Mouse (Mus musculus): Measurements from ENCODE around the gene E130218I03Rik.
"Not testable (repeated sequence)": the region's sequence is repeated elsewhere in the genome, so short reads cannot be mapped to it uniquely, and the experiment has no call there.

E130218I03Rik gene

GRCm38 (mm10) chr4:134252131-134252910, 8.9 kb downstream of the E130218I03Rik start:
- DNase-seq: peak; percentile 38

- no peak for DNase-seq
These were observed 9.7 kb downstream of the E130218I03Rik start for GRCm38 (mm10) chr4:134252911-134253721.

- no peak for DNase-seq
These were observed 10.4 kb downstream of the E130218I03Rik start, which contains the start of gene Grrp1 for GRCm38 (mm10) chr4:134253722-134254324. Gene Grrp1 (minus strand): TSS chr4:134254106.

GRCm38 (mm10) chr4:134254835-134255234, 11.4 kb downstream of the E130218I03Rik start:
- no peak for DNase-seq

- no peak for DNase-seq
These were observed 12.4 kb downstream of the E130218I03Rik start for GRCm38 (mm10) chr4:134255854-134256253.

GRCm38 (mm10) chr4:134256407-134257197, 13.1 kb downstream of the E130218I03Rik start:
- DNase-seq: no peak

- no peak for DNase-seq
These were observed 13.9 kb downstream of the E130218I03Rik start for GRCm38 (mm10) chr4:134257198-134258009.

- no peak for DNase-seq
These were observed 14.9 kb downstream of the E130218I03Rik start for GRCm38 (mm10) chr4:134258354-134258753.

GRCm38 (mm10) chr4:134263191-134263590, 19.7 kb downstream of the E130218I03Rik start:
- DNase-seq: peak; percentile 55

- DNase-seq: no peak
These were observed 22.6 kb downstream of the E130218I03Rik start for GRCm38 (mm10) chr4:134265860-134266585.

- DNase-seq: no peak
These were observed 24.7 kb downstream of the E130218I03Rik start for GRCm38 (mm10) chr4:134268102-134268655.

- DNase-seq: not testable (repeated sequence)
These were observed 26.2 kb downstream of the E130218I03Rik start for GRCm38 (mm10) chr4:134269622-134270021.

GRCm38 (mm10) chr4:134271979-134272378, 28.5 kb downstream of the E130218I03Rik start:
- DNase-seq: no peak

- no peak for DNase-seq
These were observed 29.4 kb downstream of the E130218I03Rik start for GRCm38 (mm10) chr4:134272731-134273416.

- no peak for DNase-seq
These were observed 30.2 kb downstream of the E130218I03Rik start for GRCm38 (mm10) chr4:134273417-134274345.

- DNase-seq: no peak
These were observed 41.5 kb downstream of the E130218I03Rik start for GRCm38 (mm10) chr4:134284942-134285341.

GRCm38 (mm10) chr4:134286226-134287167, 43.0 kb downstream of the E130218I03Rik start:
- peak; percentile 40 for DNase-seq

GRCm38 (mm10) chr4:134287168-134287564, 43.7 kb downstream of the E130218I03Rik start:
- DNase-seq: peak; percentile 99
